Mouse (Mus musculus) lung, adult 2 months (tissue): ENCODE measurements around the gene 4632433K11Rik.

Experiments used
- CTCF ChIP-seq: fragments of 200-500 bp; IDR thresholded peaks from 2 replicates; pipeline ENCODE4 v1.5.1; 2011; ENCODE audit warnings: mild to moderate bottlenecking, low read length, control low read depth; ENCODE audit not compliant: insufficient read depth
- POLR2A ChIP-seq: fragments of 200-500 bp; IDR thresholded peaks from 2 replicates; pipeline ENCODE4 v1.6.1; 2011; ENCODE audit warnings: low read depth, mild to moderate bottlenecking, control low read depth, low read length, borderline replicate concordance; ENCODE audit errors: extremely low read depth

DNA sequence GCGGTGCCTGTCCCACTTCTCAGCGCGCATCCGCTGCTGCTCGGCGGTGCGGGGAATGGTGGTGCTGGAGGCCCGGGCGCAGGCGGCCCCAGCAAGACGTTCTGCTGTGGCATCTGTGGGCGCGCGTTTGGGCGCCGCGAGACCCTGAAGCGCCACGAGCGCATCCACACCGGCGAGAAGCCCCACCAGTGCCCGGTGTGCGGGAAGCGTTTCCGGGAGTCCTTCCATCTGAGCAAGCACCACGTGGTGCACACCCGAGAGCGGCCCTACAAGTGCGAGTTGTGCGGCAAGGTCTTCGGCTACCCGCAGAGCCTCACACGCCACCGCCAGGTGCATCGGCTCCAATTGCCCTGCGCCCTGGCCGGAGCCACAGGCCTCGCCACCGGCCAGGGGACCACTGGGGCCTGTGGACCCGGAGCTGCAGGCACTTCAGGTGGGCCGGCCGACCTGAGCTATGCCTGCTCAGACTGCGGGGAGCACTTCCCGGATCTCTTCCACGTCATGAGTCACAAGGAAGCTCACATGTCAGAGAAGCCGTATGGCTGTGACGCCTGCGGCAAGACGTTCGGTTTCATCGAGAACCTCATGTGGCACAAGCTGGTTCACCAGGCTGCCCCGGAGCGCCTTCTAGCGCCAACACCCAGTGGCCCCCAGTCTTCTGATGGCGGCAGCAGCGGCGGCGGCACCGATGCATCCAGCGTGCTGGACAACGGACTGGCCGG lies 3.2 kb upstream of the 4632433K11Rik start:
- no peak for TF ChIP-seq CTCF
- TF ChIP-seq POLR2A, result no peak
